Comparison of ENCODE assay signal across 8 mouse cellular contexts in genomic region chr19:4755565-4756192, GRCm38 (mm10). TPM values are rescaled to one million over a fixed set of nuclear protein-coding genes. Genes with fewer than 3 reads are reported as not detected.
A peak's percentile ranks its signal among the peaks of the same experiment; 100 is the strongest.
DNase-seq lines count a peak whose midpoint lies in the region; ATAC-seq and TF ChIP-seq lines count a peak whose summit lies in the region.

No protein-coding gene starts in this region.

- H3K4me3 ChIP-seq in CH12.LX (replicated peaks in 1 of 3; ENCODE audit: low read depth in 2 of 3, low read length in 2 of 3, poor library complexity in 1 of 3), result peak overlapping the region; percentile 66 to 71 (median 69)
- H3K4me3 ChIP-seq in forebrain, embryonic 12.5 days (replicated peaks), result peak overlapping the region; percentile 59
- peak overlapping the region; percentile 69 for H3K4me3 ChIP-seq in liver, postnatal 0 days (ENCODE audit: low read depth, low read length)
- H3K4me3 ChIP-seq in neural tube, embryonic 14.5 days (ENCODE audit: low read depth, low read length), result peak overlapping the region; percentile 75

- TF ChIP-seq RAD21 in CH12.LX (IDR thresholded peaks at IDR 0.05; ENCODE audit: low read depth, low read length), result peak; percentile 98

- DNase-seq in CH12.LX (ENCODE audit: extremely low read depth), result peak; percentile 88
- peak; percentile 83 for DNase-seq in c-Kit-positive CD71-positive TER-119-negative erythroid progenitor cells, embryonic 14.5 days (ENCODE audit: low read depth)
- peak; percentile 93 to 95 for DNase-seq in heart, postnatal 10 days
- peak; percentile 76 for DNase-seq in large intestine, adult 2 months (ENCODE audit: low read depth, low spot score)
- peak; percentile 92 for DNase-seq in liver, postnatal 0 days
- DNase-seq in testis, postnatal 10 days (ENCODE audit: low spot score), result peak; percentile 93

- peaks cover under 1 to 20% of the 10 kb centered on the region in 2 experiments for H3K36me3 ChIP-seq in CH12.LX (replicated peaks in 1 of 2; ENCODE audit: control insufficient read depth in 1 of 2, insufficient read depth in 1 of 2, low read length in 1 of 2)
- peaks cover 25% of the 10 kb centered on the region for H3K36me3 ChIP-seq in forebrain, embryonic 12.5 days (replicated peaks)
- peaks cover 8% of the 10 kb centered on the region for H3K36me3 ChIP-seq in liver, postnatal 0 days (replicated peaks; ENCODE audit: insufficient read depth, low read length)
- H3K36me3 ChIP-seq in neural tube, embryonic 14.5 days (ENCODE audit: control insufficient read depth, insufficient read depth, low read length), result peaks cover 22% of the 10 kb centered on the region

- ATAC-seq in forebrain, embryonic 12.5 days (ENCODE audit: low FRiP score), result peak; percentile 72
- peak; percentile 74 for ATAC-seq in liver, postnatal 0 days
- peak; percentile 81 for ATAC-seq in neural tube, embryonic 14.5 days (ENCODE audit: low read depth)

- TF ChIP-seq CTCF in CH12.LX (conservative IDR thresholded peaks at IDR 0.05 in 1 of 2, IDR thresholded peaks at IDR 0.05 in 1 of 2; ENCODE audit: low read depth in 2 of 2, low read length in 2 of 2), result peak; percentile 79 to 97
- peak; percentile 99 for TF ChIP-seq CTCF in liver, postnatal 0 days (IDR thresholded peaks at IDR 0.05; ENCODE audit: low read depth)

- no peak for TF ChIP-seq EP300 in CH12.LX (IDR thresholded peaks at IDR 0.05; ENCODE audit: low read length)
- no peak for TF ChIP-seq EP300 in liver, postnatal 0 days (IDR thresholded peaks at IDR 0.05; ENCODE audit: low read depth)

- under 1% methylated on average over 10 of the region's 10 CpGs for WGBS in forebrain, embryonic 12.5 days
- WGBS in large intestine, adult 2 months, result under 1% methylated on average over 10 of the region's 10 CpGs
- 0% methylated on average over 10 of the region's 10 CpGs for WGBS in liver, postnatal 0 days (ENCODE audit: insufficient replicate concordance)
- WGBS in neural tube, embryonic 14.5 days, result under 1% methylated on average over 10 of the region's 10 CpGs

- H3K4me2 ChIP-seq in CH12.LX (ENCODE audit: insufficient read depth, low read depth, poor library complexity, severe bottlenecking), result peak overlapping the region; percentile 63; the same call in 1 of the 2 replicates
- H3K4me2 ChIP-seq in forebrain, embryonic 12.5 days, result peak overlapping the region; percentile 77
- H3K4me2 ChIP-seq in liver, postnatal 0 days (ENCODE audit: low read depth, low read length), result peak overlapping the region; percentile 89
- H3K4me2 ChIP-seq in neural tube, embryonic 14.5 days (ENCODE audit: low read depth, low read length), result peak overlapping the region; percentile 76

- no peaks in the 10 kb centered on the region for H3K9me3 ChIP-seq in CH12.LX (replicated peaks; ENCODE audit: low read length)
- no peaks in the 10 kb centered on the region for H3K9me3 ChIP-seq in forebrain, embryonic 12.5 days
- H3K9me3 ChIP-seq in liver, postnatal 0 days (ENCODE audit: low read length), result no peaks in the 10 kb centered on the region
- no peaks in the 10 kb centered on the region for H3K9me3 ChIP-seq in neural tube, embryonic 14.5 days (ENCODE audit: control insufficient read depth, low read length)

- peaks cover 0 to 28% of the 10 kb centered on the region in 2 experiments; a peak in 2 of 4 replicates for H3K4me1 ChIP-seq in CH12.LX (ENCODE audit: control insufficient read depth in 1 of 2, insufficient read depth in 2 of 2)
- peaks cover 28% of the 10 kb centered on the region for H3K4me1 ChIP-seq in forebrain, embryonic 12.5 days
- peaks cover 6% of the 10 kb centered on the region for H3K4me1 ChIP-seq in liver, postnatal 0 days (ENCODE audit: insufficient read depth)
- H3K4me1 ChIP-seq in neural tube, embryonic 14.5 days (ENCODE audit: control insufficient read depth, insufficient read depth, low read length), result peaks cover 24% of the 10 kb centered on the region

- H3K27ac ChIP-seq in CH12.LX (ENCODE audit: insufficient read depth, low read depth), result peak overlapping the region; percentile 68
- H3K27ac ChIP-seq in forebrain, embryonic 12.5 days, result peak overlapping the region; percentile 95
- H3K27ac ChIP-seq in liver, postnatal 0 days (ENCODE audit: low read depth), result peak overlapping the region; percentile 90
- H3K27ac ChIP-seq in neural tube, embryonic 14.5 days (ENCODE audit: low read depth, low read length), result peak overlapping the region; percentile 97

- in situ Hi-C loops in CH12.LX (cut with MboI; ENCODE audit: low pct_ligation_motif_present, low pct_unique_long_range_greater_than_20kb, low sequenced_read_pairs), result loop anchor here (5.0 kb wide), 1 partner anchor 87 kb away; no protein-coding TSS in a partner anchor

- no peaks in the 10 kb centered on the region for H3K27me3 ChIP-seq in CH12.LX (replicated peaks)
- H3K27me3 ChIP-seq in forebrain, embryonic 12.5 days, result no peaks in the 10 kb centered on the region
- H3K27me3 ChIP-seq in liver, postnatal 0 days (ENCODE audit: insufficient read depth, low read length), result no peaks in the 10 kb centered on the region
- no peaks in the 10 kb centered on the region for H3K27me3 ChIP-seq in neural tube, embryonic 14.5 days (ENCODE audit: control insufficient read depth, insufficient read depth, low read length)

- H3K79me2 ChIP-seq in CH12.LX (replicated peaks; ENCODE audit: control insufficient read depth, extremely low read depth, insufficient read depth, poor library complexity, severe bottlenecking), result peaks cover 12% of the 10 kb centered on the region; the same call in 1 of the 2 replicates

- peak overlapping the region; percentile 54; the same call in 1 of the 2 replicates for H3K9ac ChIP-seq in CH12.LX (ENCODE audit: insufficient read depth, low read depth)
- H3K9ac ChIP-seq in forebrain, embryonic 12.5 days, result peak overlapping the region; percentile 63
- peak overlapping the region; percentile 66 for H3K9ac ChIP-seq in liver, postnatal 0 days (replicated peaks)
- H3K9ac ChIP-seq in neural tube, embryonic 14.5 days (replicated peaks; ENCODE audit: low read depth, low read length), result peak overlapping the region; percentile 64

- TF ChIP-seq POLR2A in CH12.LX (IDR thresholded peaks at IDR 0.05; ENCODE audit: low read depth, low read length), result no peak

- dilution Hi-C loops in CH12.LX (cut with MboI; ENCODE audit: extremely low pct_ligation_motif_present, extremely low pct_unique_long_range_greater_than_20kb, low sequenced_read_pairs), result no loop called here

- intact Hi-C loops in heart, postnatal 10 days (cut with DNase I), result loop anchor here (1.0 to 5.0 kb wide), 4 partner anchors 57 to 213 kb away; partner anchors contain the start of gene Bbs1

TF ChIP-seq in CH12.LX, 34 proteins besides CTCF, POLR2A, EP300 and RAD21 (continues in another document):
- TF ChIP-seq USF2 (conservative IDR thresholded peaks at IDR 0.05; ENCODE audit: low read depth, low read length) (no peak), SMC3 (IDR thresholded peaks at IDR 0.05; ENCODE audit: low read depth, low read length) (peak; percentile 94)

RNA-seq across cellular contexts. Expression of gene Rbm4b, which starts 0.6 kb away (rescaled TPM):
- total RNA-seq in CH12.LX (2012; rRNA removed), result 7.0 and 8.4 TPM in 2 replicates
- 11.1 and 11.4 TPM in 2 replicates for total RNA-seq in CH12.LX (2014; rRNA removed)
- polyA plus RNA-seq in CH12.LX (2012; ENCODE audit: insufficient read length, low read depth), result 10.6 and 13.8 TPM in 2 replicates
- 151 and 159 TPM in 2 replicates for polyA plus RNA-seq in forebrain, embryonic 12.5 days (2016; fragmentation: Nextera tagmentation; extraction: Ambion mirVana)
- 1 to 10 TPM; 6.5 to 6.7 TPM for total RNA-seq in heart, postnatal 10 days (2021)
- 3.6 and 4.6 TPM in 2 replicates for polyA plus RNA-seq in large intestine, adult 2 months (2012; rRNA removed)
- polyA plus RNA-seq in liver, postnatal 0 days (2015; fragmentation: Nextera tagmentation; extraction: Ambion mirVana), result 14.1 TPM in 2 replicates
- 157 and 158 TPM in 2 replicates for polyA plus RNA-seq in neural tube, embryonic 14.5 days (2014; fragmentation: Nextera tagmentation; extraction: Ambion mirVana)

RNA-seq across cellular contexts. Expression of gene Rbm4, which starts 38.0 kb away (rescaled TPM):
- total RNA-seq in CH12.LX (2012; rRNA removed) (73.2 and 77.0 TPM in 2 replicates), CH12.LX (2014; rRNA removed) (63.0 and 68.3 TPM in 2 replicates)
- polyA plus RNA-seq in CH12.LX (2012; ENCODE audit: insufficient read length, low read depth), result 47.3 and 55.7 TPM in 2 replicates
- polyA plus RNA-seq in forebrain, embryonic 12.5 days (2016; fragmentation: Nextera tagmentation; extraction: Ambion mirVana), result 86.4 and 95.2 TPM in 2 replicates
- 10 to 100 TPM; 43.1 to 49.2 TPM for total RNA-seq in heart, postnatal 10 days (2021)
- 39.5 and 48.7 TPM in 2 replicates for polyA plus RNA-seq in large intestine, adult 2 months (2012; rRNA removed)
- polyA plus RNA-seq in liver, postnatal 0 days (2015; fragmentation: Nextera tagmentation; extraction: Ambion mirVana), result 15.2 and 17.3 TPM in 2 replicates
- polyA plus RNA-seq in neural tube, embryonic 14.5 days (2014; fragmentation: Nextera tagmentation; extraction: Ambion mirVana), result 81.1 and 95.9 TPM in 2 replicates

RNA-seq across cellular contexts. Expression of gene Sptbn2, which starts 44.7 kb away (rescaled TPM):
- total RNA-seq in CH12.LX (2012; rRNA removed) (2.3 and 2.7 TPM in 2 replicates), CH12.LX (2014; rRNA removed) (0.08 and 0.15 TPM in 2 replicates)
- 0.24 and 0.72 TPM in 2 replicates for polyA plus RNA-seq in CH12.LX (2012; ENCODE audit: insufficient read length, low read depth)
- polyA plus RNA-seq in forebrain, embryonic 12.5 days (2016; fragmentation: Nextera tagmentation; extraction: Ambion mirVana), result 25.2 and 27.3 TPM in 2 replicates
- total RNA-seq in heart, postnatal 10 days (2021), result under 1 TPM; 0.35 to 0.65 TPM
- 0.12 and 0.15 TPM in 2 replicates for polyA plus RNA-seq in large intestine, adult 2 months (2012; rRNA removed)
- 0.59 and 0.72 TPM in 2 replicates for polyA plus RNA-seq in liver, postnatal 0 days (2015; fragmentation: Nextera tagmentation; extraction: Ambion mirVana)
- 34.7 and 44.2 TPM in 2 replicates for polyA plus RNA-seq in neural tube, embryonic 14.5 days (2014; fragmentation: Nextera tagmentation; extraction: Ambion mirVana)

RNA-seq across cellular contexts. Expression of gene Gm21992, which starts 55.7 kb away (rescaled TPM):
- total RNA-seq in CH12.LX (2012; rRNA removed) (15.2 and 17.0 TPM in 2 replicates), CH12.LX (2014; rRNA removed) (3.9 and 5.5 TPM in 2 replicates)
- polyA plus RNA-seq in CH12.LX (2012; ENCODE audit: insufficient read length, low read depth), result 37.5 and 44.3 TPM in 2 replicates
- polyA plus RNA-seq in forebrain, embryonic 12.5 days (2016; fragmentation: Nextera tagmentation; extraction: Ambion mirVana), result 39.0 and 42.9 TPM in 2 replicates
- 10 to 100 TPM; 16.8 to 17.8 TPM for total RNA-seq in heart, postnatal 10 days (2021)
- polyA plus RNA-seq in large intestine, adult 2 months (2012; rRNA removed), result 18.5 and 22.6 TPM in 2 replicates
- 8.2 and 13.1 TPM in 2 replicates for polyA plus RNA-seq in liver, postnatal 0 days (2015; fragmentation: Nextera tagmentation; extraction: Ambion mirVana)
- 13.4 and 21.0 TPM in 2 replicates for polyA plus RNA-seq in neural tube, embryonic 14.5 days (2014; fragmentation: Nextera tagmentation; extraction: Ambion mirVana)

RNA-seq across cellular contexts. Expression of gene Rbm14, which starts 55.8 kb away (rescaled TPM):
- total RNA-seq in CH12.LX (2012; rRNA removed) (39.0 and 47.1 TPM in 2 replicates), CH12.LX (2014; rRNA removed) (18.2 and 19.1 TPM in 2 replicates)
- polyA plus RNA-seq in CH12.LX (2012; ENCODE audit: insufficient read length, low read depth), result 51.8 and 59.1 TPM in 2 replicates
- 120 and 133 TPM in 2 replicates for polyA plus RNA-seq in forebrain, embryonic 12.5 days (2016; fragmentation: Nextera tagmentation; extraction: Ambion mirVana)
- total RNA-seq in heart, postnatal 10 days (2021), result 10 to 100 TPM; 33.8 to 34.6 TPM
- polyA plus RNA-seq in large intestine, adult 2 months (2012; rRNA removed), result 39.5 and 48.9 TPM in 2 replicates
- polyA plus RNA-seq in liver, postnatal 0 days (2015; fragmentation: Nextera tagmentation; extraction: Ambion mirVana), result 14.6 and 16.4 TPM in 2 replicates
- polyA plus RNA-seq in neural tube, embryonic 14.5 days (2014; fragmentation: Nextera tagmentation; extraction: Ambion mirVana), result 54.6 and 61.1 TPM in 2 replicates

Comparison
In these comparisons a context has a peak if more than half of its experiments do, and no peak if none do; other contexts are left out.
1. Peak in every context shown above with its lines: DNase-seq, ATAC-seq, H3K4me3 ChIP-seq and H3K27ac ChIP-seq.
2. RNA of gene Rbm4b, which starts 0.6 kb away (polyA plus RNA-seq): 157 to 158 TPM in neural tube, embryonic 14.5 days and 151 to 159 TPM in forebrain, embryonic 12.5 days; 14.1 TPM in liver, postnatal 0 days, 10.6 to 13.8 TPM in CH12.LX and 3.6 to 4.6 TPM in large intestine, adult 2 months; every median in the first group is over 10 times any median in the second.
3. RNA of gene Sptbn2, which starts 44.7 kb away (polyA plus RNA-seq): 34.7 to 44.2 TPM in neural tube, embryonic 14.5 days and 25.2 to 27.3 TPM in forebrain, embryonic 12.5 days; 0.59 to 0.72 TPM in liver, postnatal 0 days, 0.24 to 0.72 TPM in CH12.LX and 0.12 to 0.15 TPM in large intestine, adult 2 months; every median in the first group is over 10 times any median in the second.